Mouse (Mus musculus) forebrain, embryonic 13.5 days (tissue): ENCODE measurements around the gene Zdhhc18. TPM values are rescaled to one million over a fixed set of nuclear protein-coding genes. Genes with fewer than 3 reads are reported as not detected.

ENCODE experiments used
- ATAC-seq: fragments of 200-750 bp; cut with Nextera tagmentation; 2 replicates; pipeline ENCODE4 v1.8.0; 2017
- H3K27ac ChIP-seq: fragments of 300-500 bp; sonication (generic); 2 replicates; pipeline ENCODE4 v1.5.1; 2015; ENCODE audit warnings: inconsistent platforms, mild to moderate bottlenecking, moderate library complexity
- H3K27me3 ChIP-seq: fragments of 300-500 bp; sonication (generic); 2 replicates; pipeline ENCODE4 v1.6.1; 2015; ENCODE audit warnings: mild to moderate bottlenecking, inconsistent platforms
- H3K36me3 ChIP-seq: fragments of 300-500 bp; sonication (generic); 2 replicates; pipeline ENCODE4 v1.6.1; 2015; ENCODE audit warnings: mild to moderate bottlenecking, inconsistent platforms; ENCODE audit not compliant: poor library complexity, severe bottlenecking
- H3K4me1 ChIP-seq: fragments of 300-500 bp; sonication (generic); 2 replicates; pipeline ENCODE4 v1.6.1; 2015; ENCODE audit warnings: inconsistent platforms
- H3K4me2 ChIP-seq: fragments of 300-500 bp; sonication (generic); 2 replicates; pipeline ENCODE4 v1.6.1; 2015; ENCODE audit warnings: inconsistent platforms, mild to moderate bottlenecking, moderate library complexity
- H3K4me3 ChIP-seq: fragments of 300-500 bp; sonication (generic); 2 replicates; pipeline ENCODE4 v1.5.1; 2015; ENCODE audit warnings: mild to moderate bottlenecking, inconsistent platforms
- H3K9ac ChIP-seq: fragments of 300-500 bp; sonication (generic); 2 replicates; pipeline ENCODE4 v1.6.1; 2015; ENCODE audit warnings: mild to moderate bottlenecking, inconsistent platforms
- H3K9me3 ChIP-seq: fragments of 300-500 bp; sonication (generic); replicated peaks from 2 replicates; pipeline ENCODE4 v1.6.1; 2016; ENCODE audit warnings: inconsistent platforms
- WGBS: fragments of 180-500 bp; shearing (Covaris S2); methylation state at CpG from one replicate; pipeline ENCODE4 v1.1.7; 2015; 5-methylcytosine and 5-hydroxymethylcytosine counted together
- polyA plus RNA-seq: library from polyadenylated mRNA; unstranded; fragments of >200 nt; fragmentation: Nextera tagmentation; extraction: Ambion mirVana; gene quantifications from 2 replicates; pipeline ENCODE4 v1.2.1, GENCODE M21; 2015

Gene Zdhhc18
- polyA plus RNA-seq, result 3.2 and 4.6 TPM in 2 replicates

DNA sequence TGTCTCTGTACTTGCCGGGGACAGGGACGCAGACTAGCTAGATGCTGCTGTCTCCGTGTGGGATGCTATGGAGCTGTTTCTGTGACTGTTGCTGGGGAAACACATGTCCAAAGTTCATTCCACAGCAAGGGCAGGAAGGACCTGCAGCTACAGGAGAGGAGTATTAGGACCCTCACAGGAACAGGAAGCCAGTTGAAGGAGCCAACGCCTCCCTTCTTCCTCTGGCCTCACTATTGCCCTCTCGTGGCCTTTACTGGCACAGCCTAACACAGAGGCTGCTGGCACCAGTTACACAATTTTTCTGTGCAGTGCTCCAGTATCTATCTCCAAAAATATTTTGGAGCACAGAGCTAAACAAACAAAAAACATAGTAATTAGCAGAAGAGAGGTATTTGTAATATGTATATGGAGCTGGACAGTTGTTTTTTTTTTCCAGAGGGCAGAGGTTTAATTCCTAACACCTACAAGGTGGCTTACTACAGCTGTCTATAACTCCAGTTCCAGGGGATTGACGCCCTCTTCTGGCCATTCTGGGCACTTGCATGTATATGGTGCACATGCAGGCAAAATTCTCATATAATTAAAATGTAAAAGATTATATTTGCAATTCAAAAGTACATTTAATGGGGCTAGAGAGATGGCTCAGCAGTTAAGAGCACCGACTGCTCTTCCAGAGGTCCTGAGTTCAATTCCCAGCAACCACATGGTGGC lies at the start of gene Zdhhc18:
Gene Zdhhc18 (minus strand): TSS at position 166 of the 711 bp plus-strand sequence.
- no peaks in the 10 kb centered on the region for H3K36me3 ChIP-seq
- no peak within 1 kb of the TSS for H3K4me3 ChIP-seq
- no peaks in the 10 kb centered on the region for H3K27me3 ChIP-seq
- H3K4me1 ChIP-seq, result no peaks in the 10 kb centered on the region
- H3K9me3 ChIP-seq, result no peaks in the 10 kb centered on the region
- H3K4me2 ChIP-seq, result peak within 1 kb of the TSS; percentile 25
- WGBS, result 38% methylated on average over 7 of the region's 7 CpGs
- H3K9ac ChIP-seq, result no peak within 1 kb of the TSS
- no peak for ATAC-seq
- H3K27ac ChIP-seq, result no peak within 1 kb of the TSS

DNA sequence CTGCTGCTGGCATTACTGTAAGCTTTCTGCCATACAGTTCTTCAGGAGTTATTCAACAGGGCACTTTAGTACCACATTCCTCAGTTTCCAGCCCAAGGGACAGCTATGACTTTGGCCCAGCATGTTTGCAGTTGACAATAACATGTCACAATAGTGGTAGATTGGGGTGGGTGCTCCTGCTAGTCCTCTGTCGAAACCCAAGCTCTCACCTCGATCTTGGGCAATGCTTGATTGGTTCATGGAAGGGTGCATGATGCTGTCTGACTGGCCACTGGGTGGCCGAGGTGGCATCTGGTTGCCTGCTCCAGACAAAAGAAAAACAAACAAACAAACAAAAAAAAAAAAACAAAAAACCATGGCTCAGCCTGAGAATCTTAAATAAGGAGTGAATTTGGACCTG lies 45.4 kb upstream of the Zdhhc18 start:
- H3K4me2 ChIP-seq, result no peak overlapping the region
- ATAC-seq, result no peak
- H3K36me3 ChIP-seq, result peaks cover 72% of the 10 kb centered on the region
- H3K27ac ChIP-seq, result no peak overlapping the region
- H3K27me3 ChIP-seq, result no peaks in the 10 kb centered on the region
- no peak overlapping the region for H3K4me3 ChIP-seq
- no peaks in the 10 kb centered on the region for H3K9me3 ChIP-seq
- WGBS, result 86% methylated on average over 3 of the region's 3 CpGs
- H3K4me1 ChIP-seq, result peaks cover 9% of the 10 kb centered on the region
- H3K9ac ChIP-seq, result no peak overlapping the region

DNA sequence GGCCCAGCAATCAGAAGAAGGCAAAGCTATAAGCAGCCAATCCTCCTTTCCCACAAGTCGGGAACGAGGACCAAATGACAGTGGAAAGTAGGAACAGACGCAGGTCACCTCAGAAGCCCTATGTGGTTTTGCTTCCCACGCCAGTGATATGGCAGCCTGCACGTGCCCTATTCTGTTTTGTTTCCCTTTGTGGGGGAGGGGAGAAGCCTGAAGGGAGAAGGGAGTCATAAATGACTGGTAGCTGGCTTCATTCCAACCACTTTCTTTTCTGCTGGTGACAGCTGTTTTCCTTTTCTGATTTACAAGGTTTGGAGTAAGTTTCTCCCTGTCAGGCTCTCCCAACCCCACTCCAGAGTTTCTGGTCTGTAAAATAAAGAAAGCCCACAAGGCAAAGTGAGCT lies 40.3 kb upstream of the Zdhhc18 start:
- 35% methylated on average over 5 of the region's 5 CpGs for WGBS
- H3K27me3 ChIP-seq, result no peaks in the 10 kb centered on the region
- ATAC-seq, result 0 out of 2 replicates have a peak, but pooled peaks have one; percentile 24
- no peak overlapping the region for H3K4me3 ChIP-seq
- peak overlapping the region; percentile 75 for H3K27ac ChIP-seq
- H3K9me3 ChIP-seq, result no peaks in the 10 kb centered on the region
- no peak overlapping the region for H3K9ac ChIP-seq
- H3K36me3 ChIP-seq, result peaks cover 100% of the 10 kb centered on the region
- peaks cover 26% of the 10 kb centered on the region for H3K4me1 ChIP-seq
- H3K4me2 ChIP-seq, result no peak overlapping the region

DNA sequence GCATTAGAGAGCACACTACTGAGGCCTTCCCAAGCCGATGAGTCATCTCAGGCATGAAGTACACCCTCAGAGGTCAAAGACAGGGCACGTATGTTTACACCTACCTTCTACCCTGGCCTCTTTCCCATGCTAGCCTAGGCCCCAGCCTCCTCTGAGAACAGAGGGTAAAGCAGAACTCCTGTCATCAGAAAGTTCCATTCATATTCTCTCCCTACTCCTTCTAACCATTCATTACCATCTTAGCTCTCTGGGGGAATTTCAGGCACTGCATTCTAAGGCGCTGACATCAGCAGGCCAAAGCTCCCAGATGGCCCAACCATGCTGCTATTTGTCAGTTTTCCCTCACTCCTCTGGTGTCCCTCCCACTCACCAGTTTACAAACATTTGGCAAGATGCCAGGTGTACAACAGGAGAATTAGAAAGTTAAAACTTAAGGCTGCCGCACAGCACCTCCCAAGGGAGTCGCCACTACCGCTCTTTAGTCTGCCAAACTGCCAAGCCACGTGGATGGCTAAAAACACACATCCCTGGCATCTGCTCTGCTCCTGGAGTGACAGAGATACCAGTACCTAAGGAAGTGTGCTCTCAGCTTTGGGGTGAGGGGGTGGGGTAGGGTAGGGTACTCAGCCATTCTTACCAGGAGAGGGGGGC lies 38.6 kb upstream of the Zdhhc18 start:
- H3K4me1 ChIP-seq, result peaks cover 26% of the 10 kb centered on the region
- H3K4me3 ChIP-seq, result no peak overlapping the region
- no peak overlapping the region for H3K4me2 ChIP-seq
- H3K27me3 ChIP-seq, result no peaks in the 10 kb centered on the region
- 62% methylated on average over 7 of the region's 7 CpGs for WGBS
- no peak overlapping the region for H3K27ac ChIP-seq
- peaks cover 100% of the 10 kb centered on the region for H3K36me3 ChIP-seq
- no peaks in the 10 kb centered on the region for H3K9me3 ChIP-seq
- H3K9ac ChIP-seq, result no peak overlapping the region
- ATAC-seq, result peak; percentile 59

DNA sequence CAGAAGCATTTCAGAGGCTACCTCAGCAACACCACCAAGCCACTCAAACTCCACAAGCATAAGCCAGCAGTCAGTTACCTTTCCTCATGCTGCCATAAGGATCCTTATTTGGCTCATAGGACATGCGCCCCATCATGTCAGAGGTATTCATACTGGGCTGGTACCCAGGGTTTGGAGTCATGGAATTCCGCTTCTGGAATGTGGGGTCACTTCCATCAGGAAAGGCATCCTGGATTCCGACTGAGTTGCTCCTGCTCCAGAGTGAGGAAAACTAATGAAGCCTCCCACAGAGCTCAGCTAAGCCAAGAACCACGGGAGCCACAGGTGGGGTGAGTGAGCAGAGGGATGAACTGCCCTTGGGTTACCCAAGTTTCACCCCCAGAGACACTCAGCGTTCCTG lies 37.2 kb upstream of the Zdhhc18 start:
- Histone ChIP-seq H3K27ac (no peak overlapping the region), H3K4me2 (no peak overlapping the region), H3K9me3 (no peaks in the 10 kb centered on the region), H3K36me3 (peaks cover 99% of the 10 kb centered on the region), H3K4me3 (no peak overlapping the region), H3K27me3 (no peaks in the 10 kb centered on the region), H3K4me1 (peaks cover 26% of the 10 kb centered on the region), H3K9ac (no peak overlapping the region)
- ATAC-seq, result no peak
- WGBS, result 85% methylated on average over 5 of the region's 5 CpGs

GRCm38 (mm10) chr4:133686512-133686911 lies 36.6 kb upstream of the Zdhhc18 start:
- H3K36me3 ChIP-seq, result peaks cover 99% of the 10 kb centered on the region
- H3K4me3 ChIP-seq, result no peak overlapping the region
- H3K27me3 ChIP-seq, result no peaks in the 10 kb centered on the region
- H3K4me1 ChIP-seq, result peaks cover 26% of the 10 kb centered on the region
- no peak overlapping the region for H3K9ac ChIP-seq
- no peak for ATAC-seq
- 93% methylated on average over 11 of the region's 11 CpGs for WGBS
- H3K27ac ChIP-seq, result no peak overlapping the region
- H3K9me3 ChIP-seq, result no peaks in the 10 kb centered on the region
- H3K4me2 ChIP-seq, result no peak overlapping the region

- 87% methylated on average over 14 of the region's 14 CpGs for WGBS
- Histone ChIP-seq H3K9me3 (no peaks in the 10 kb centered on the region), H3K27ac (no peak overlapping the region), H3K36me3 (peaks cover 67% of the 10 kb centered on the region), H3K4me2 (no peak overlapping the region), H3K27me3 (no peaks in the 10 kb centered on the region), H3K4me3 (no peak overlapping the region), H3K9ac (no peak overlapping the region), H3K4me1 (peaks cover 26% of the 10 kb centered on the region)
- ATAC-seq, result no peak
Observed at GRCm38 (mm10) chr4:133680206-133680786, 30.3 kb upstream of the Zdhhc18 start.

- H3K36me3 ChIP-seq, result peaks cover 61% of the 10 kb centered on the region
Observed at GRCm38 (mm10) chr4:133679629-133680028, 29.7 kb upstream of the Zdhhc18 start.

DNA sequence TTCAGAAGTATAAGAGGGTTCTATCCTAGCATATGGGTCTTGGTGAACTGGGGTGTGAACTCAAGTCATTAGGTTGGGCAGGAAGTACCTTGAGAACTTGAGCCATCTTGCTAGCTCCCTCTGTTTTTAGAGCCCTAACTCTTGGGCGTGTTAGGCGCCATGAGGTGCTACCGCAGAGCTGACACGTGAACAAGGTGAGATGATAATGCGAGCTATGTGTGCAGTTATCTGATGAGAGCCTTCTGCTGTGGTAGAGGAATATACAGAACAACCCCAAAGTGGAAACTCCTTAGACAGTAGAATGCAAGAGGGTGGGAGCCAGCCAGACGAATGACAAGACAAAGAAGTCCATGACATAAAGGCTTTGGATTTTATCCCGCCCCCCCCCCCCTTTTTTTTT lies 27.3 kb upstream of the Zdhhc18 start:
- ATAC-seq, result no peak
- no peak overlapping the region for H3K4me2 ChIP-seq
- 75% methylated on average over 7 of the region's 7 CpGs for WGBS
- H3K9me3 ChIP-seq, result no peaks in the 10 kb centered on the region
- peak overlapping the region; percentile 75; the same call in 1 of the 2 replicates for H3K27ac ChIP-seq
- no peak overlapping the region for H3K4me3 ChIP-seq
- H3K9ac ChIP-seq, result no peak overlapping the region
- peaks cover 47% of the 10 kb centered on the region for H3K4me1 ChIP-seq
- H3K36me3 ChIP-seq, result peaks cover 38% of the 10 kb centered on the region
- no peaks in the 10 kb centered on the region for H3K27me3 ChIP-seq

More at GRCm38 (mm10) chr4:133679629-133680028, 29.7 kb upstream of the Zdhhc18 start:
- ATAC-seq, result no peak
- Histone ChIP-seq H3K27me3 (no peaks in the 10 kb centered on the region), H3K4me2 (no peak overlapping the region), H3K4me3 (no peak overlapping the region), H3K9ac (no peak overlapping the region), H3K9me3 (no peaks in the 10 kb centered on the region), H3K27ac (no peak overlapping the region), H3K4me1 (peaks cover 30% of the 10 kb centered on the region)
- WGBS, result 88% methylated on average over 7 of the region's 7 CpGs

DNA sequence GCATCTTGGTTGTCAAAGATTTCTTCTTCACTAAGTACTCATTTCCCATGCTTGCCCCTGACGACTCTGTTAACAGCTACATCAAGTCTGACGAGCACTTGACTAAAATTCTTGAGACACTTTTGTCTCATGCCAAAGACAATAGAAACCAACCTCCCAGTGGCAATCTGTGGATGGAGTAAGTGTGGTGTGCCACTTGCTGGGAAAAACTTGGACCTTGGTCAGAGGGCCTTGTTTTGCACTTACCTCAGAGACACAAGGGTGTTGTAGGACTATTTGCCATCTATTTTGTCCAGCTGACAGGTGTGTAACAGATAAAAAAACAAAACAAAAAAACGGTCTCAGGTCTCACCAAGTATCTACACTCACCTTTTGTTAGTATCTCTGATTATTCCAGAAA lies 26.2 kb upstream of the Zdhhc18 start:
- no peak for ATAC-seq
- no peaks in the 10 kb centered on the region for H3K9me3 ChIP-seq
- no peak overlapping the region for H3K9ac ChIP-seq
- peak overlapping the region; percentile 75 for H3K27ac ChIP-seq
- peaks cover 55% of the 10 kb centered on the region for H3K4me1 ChIP-seq
- H3K4me3 ChIP-seq, result no peak overlapping the region
- 15% methylated on average over 3 of the region's 3 CpGs for WGBS
- H3K27me3 ChIP-seq, result no peaks in the 10 kb centered on the region
- peak overlapping the region; percentile 23; the same call in 1 of the 2 replicates for H3K4me2 ChIP-seq
- H3K36me3 ChIP-seq, result peaks cover 27% of the 10 kb centered on the region

GRCm38 (mm10) chr4:133675594-133676016 lies 25.7 kb upstream of the Zdhhc18 start:
- H3K4me1 ChIP-seq, result peaks cover 60% of the 10 kb centered on the region
- peaks cover 22% of the 10 kb centered on the region for H3K36me3 ChIP-seq
- H3K27ac ChIP-seq, result peak overlapping the region; percentile 75
- no peak overlapping the region for H3K9ac ChIP-seq
- peak; percentile 31; the same call in 1 of the 2 replicates for ATAC-seq
- H3K9me3 ChIP-seq, result no peaks in the 10 kb centered on the region
- no peaks in the 10 kb centered on the region for H3K27me3 ChIP-seq
- no peak overlapping the region for H3K4me3 ChIP-seq
- peak overlapping the region; percentile 23; the same call in 1 of the 2 replicates for H3K4me2 ChIP-seq
- 2% methylated on average over 5 of the region's 5 CpGs for WGBS

GRCm38 (mm10) chr4:133674331-133674695 lies 24.4 kb upstream of the Zdhhc18 start:
- Histone ChIP-seq H3K27me3 (no peaks in the 10 kb centered on the region), H3K9me3 (no peaks in the 10 kb centered on the region), H3K4me3 (no peak overlapping the region), H3K27ac (peak overlapping the region; percentile 53), H3K36me3 (peaks cover 9% of the 10 kb centered on the region), H3K9ac (no peak overlapping the region), H3K4me2 (no peak overlapping the region), H3K4me1 (peaks cover 66% of the 10 kb centered on the region)
- ATAC-seq, result no peak
- WGBS, result 82% methylated on average over 8 of the region's 8 CpGs
